Mouse (Mus musculus): ENCODE results near the gene Lss. TPM values are rescaled to one million over a fixed set of nuclear protein-coding genes. Genes with fewer than 3 reads are reported as not detected.

Lss gene
- polyA plus RNA-seq, 1 experiment: 17.8 TPM

- H3K27ac ChIP-seq (ENCODE audit: control insufficient read depth, insufficient read depth, low read length): no peak overlapping the region
- TF ChIP-seq POLR2A (IDR thresholded peaks at IDR 0.05; ENCODE audit: control insufficient read depth, extremely low read depth, insufficient read depth, low read length, poor library complexity) (no peak), CTCF (IDR thresholded peaks at IDR 0.05; ENCODE audit: borderline replicate concordance, control insufficient read depth, extremely low read depth, insufficient read depth, low read length, poor library complexity) (no peak)
- no peaks in the 10 kb centered on the region for H3K4me1 ChIP-seq (replicated peaks; ENCODE audit: control insufficient read depth, insufficient read depth, low read length)
- no peak for DNase-seq
- H3K4me3 ChIP-seq (ENCODE audit: control insufficient read depth, insufficient read depth, low read length): no peak overlapping the region
- H3K36me3 ChIP-seq (ENCODE audit: control insufficient read depth, insufficient read depth, low read length): peaks cover 72% of the 10 kb centered on the region
- WGBS: 98% methylated on average over 4 of the region's 4 CpGs
- H3K27me3 ChIP-seq (ENCODE audit: control insufficient read depth, insufficient read depth, low read length): no peaks in the 10 kb centered on the region
Observed at GRCm38 (mm10) chr10:76497522-76497921, 33.9 kb upstream of the Lss start.

GRCm38 (mm10) chr10:76504271-76504943, 27.0 kb upstream of the Lss start:
- H3K27ac ChIP-seq (ENCODE audit: control insufficient read depth, insufficient read depth, low read length): no peak overlapping the region
- peaks cover 59% of the 10 kb centered on the region for H3K36me3 ChIP-seq (ENCODE audit: control insufficient read depth, insufficient read depth, low read length)
- 94% methylated on average over 11 of the region's 11 CpGs for whole genome bisulfite sequencing
- no peaks in the 10 kb centered on the region for H3K4me1 ChIP-seq (replicated peaks; ENCODE audit: control insufficient read depth, insufficient read depth, low read length)
- no peak for DNase-seq
- H3K27me3 ChIP-seq (ENCODE audit: control insufficient read depth, insufficient read depth, low read length): no peaks in the 10 kb centered on the region
- TF ChIP-seq CTCF (IDR thresholded peaks at IDR 0.05; ENCODE audit: borderline replicate concordance, control insufficient read depth, extremely low read depth, insufficient read depth, low read length, poor library complexity) (no peak), POLR2A (IDR thresholded peaks at IDR 0.05; ENCODE audit: control insufficient read depth, extremely low read depth, insufficient read depth, low read length, poor library complexity) (no peak)
- H3K4me3 ChIP-seq (ENCODE audit: control insufficient read depth, insufficient read depth, low read length): no peak overlapping the region

DNA sequence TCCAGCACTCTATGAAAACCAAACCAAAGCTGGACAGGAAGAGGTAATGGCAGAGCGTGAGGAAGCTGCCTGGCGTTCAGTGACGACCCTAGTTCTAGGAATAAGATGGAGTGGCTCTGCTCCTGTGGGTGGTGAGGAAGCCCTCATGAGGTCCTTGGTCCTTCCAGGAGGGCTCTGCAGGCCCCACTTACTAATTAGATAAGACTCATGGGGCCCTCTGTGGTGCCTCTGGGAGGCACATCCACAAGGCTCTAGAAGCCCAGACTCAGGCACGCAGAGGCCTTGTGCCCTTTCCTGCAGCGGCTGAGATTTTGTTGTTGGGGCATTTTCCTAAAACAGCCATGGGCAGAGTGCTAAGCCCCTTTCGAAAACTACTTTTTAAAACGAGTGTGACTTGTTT, 25.5 kb upstream of the Lss start:
- Histone ChIP-seq H3K27me3 (ENCODE audit: control insufficient read depth, insufficient read depth, low read length) (no peaks in the 10 kb centered on the region), H3K36me3 (ENCODE audit: control insufficient read depth, insufficient read depth, low read length) (peaks cover 47% of the 10 kb centered on the region), H3K4me1 (replicated peaks; ENCODE audit: control insufficient read depth, insufficient read depth, low read length) (no peaks in the 10 kb centered on the region), H3K4me3 (ENCODE audit: control insufficient read depth, insufficient read depth, low read length) (no peak overlapping the region), H3K27ac (ENCODE audit: control insufficient read depth, insufficient read depth, low read length) (no peak overlapping the region)
- 95% methylated on average over 7 of the region's 7 CpGs for WGBS
- DNase-seq: no peak
- TF ChIP-seq POLR2A (IDR thresholded peaks at IDR 0.05; ENCODE audit: control insufficient read depth, extremely low read depth, insufficient read depth, low read length, poor library complexity) (no peak), CTCF (IDR thresholded peaks at IDR 0.05; ENCODE audit: borderline replicate concordance, control insufficient read depth, extremely low read depth, insufficient read depth, low read length, poor library complexity) (no peak)

DNA sequence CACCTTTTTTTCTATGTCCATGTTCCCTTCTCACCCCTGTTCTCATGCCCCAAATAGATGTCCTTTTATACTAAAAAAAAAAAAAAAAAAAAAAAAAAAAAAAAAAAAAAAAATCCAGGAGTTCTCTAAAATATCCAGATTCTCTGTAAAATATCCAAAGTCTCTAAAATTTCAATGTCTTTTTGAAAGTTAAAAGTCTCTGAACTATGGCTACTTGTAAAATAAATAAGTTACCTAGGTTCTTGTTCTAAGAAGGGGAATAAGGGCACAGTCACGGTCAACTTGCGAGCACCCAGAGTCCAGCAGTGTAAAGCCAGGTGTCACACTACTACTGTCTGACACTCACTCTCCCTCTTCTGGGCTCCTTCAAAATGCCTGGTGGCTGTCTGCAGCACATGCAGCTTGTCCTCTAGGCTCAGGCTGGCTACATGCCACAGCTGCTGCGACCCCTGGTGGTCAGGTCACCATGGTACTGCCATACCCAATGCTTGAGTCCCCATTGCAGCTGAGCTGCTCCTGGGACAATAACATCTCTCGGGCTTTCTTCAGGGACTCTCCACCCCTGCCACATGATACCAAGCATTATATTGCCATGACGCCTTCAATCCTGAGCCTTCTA, 18.3 kb upstream of the Lss start:
- H3K27ac ChIP-seq (ENCODE audit: control insufficient read depth, insufficient read depth, low read length): no peak overlapping the region
- H3K27me3 ChIP-seq (ENCODE audit: control insufficient read depth, insufficient read depth, low read length): no peaks in the 10 kb centered on the region
- peak; percentile 80 for DNase-seq
- no peaks in the 10 kb centered on the region for H3K4me1 ChIP-seq (replicated peaks; ENCODE audit: control insufficient read depth, insufficient read depth, low read length)
- WGBS: 54% methylated on average over 5 of the region's 5 CpGs
- peak; percentile 96 for TF ChIP-seq CTCF (IDR thresholded peaks at IDR 0.05; ENCODE audit: borderline replicate concordance, control insufficient read depth, extremely low read depth, insufficient read depth, low read length, poor library complexity)
- no peak for TF ChIP-seq POLR2A (IDR thresholded peaks at IDR 0.05; ENCODE audit: control insufficient read depth, extremely low read depth, insufficient read depth, low read length, poor library complexity)
- H3K36me3 ChIP-seq (ENCODE audit: control insufficient read depth, insufficient read depth, low read length): 0 out of 2 replicates have a peak, but pooled peaks cover 12% of the 10 kb centered on the region
- no peak overlapping the region for H3K4me3 ChIP-seq (ENCODE audit: control insufficient read depth, insufficient read depth, low read length)

- Histone ChIP-seq H3K27ac (ENCODE audit: control insufficient read depth, insufficient read depth, low read length) (no peak overlapping the region), H3K36me3 (ENCODE audit: control insufficient read depth, insufficient read depth, low read length) (no peaks in the 10 kb centered on the region), H3K4me3 (ENCODE audit: control insufficient read depth, insufficient read depth, low read length) (peak overlapping the region; percentile 49), H3K27me3 (ENCODE audit: control insufficient read depth, insufficient read depth, low read length) (no peaks in the 10 kb centered on the region), H3K4me1 (replicated peaks; ENCODE audit: control insufficient read depth, insufficient read depth, low read length) (peaks cover 8% of the 10 kb centered on the region)
- WGBS: under 1% methylated on average over 11 of the region's 11 CpGs
- no peak for DNase-seq
- TF ChIP-seq CTCF (IDR thresholded peaks at IDR 0.05; ENCODE audit: borderline replicate concordance, control insufficient read depth, extremely low read depth, insufficient read depth, low read length, poor library complexity) (no peak), POLR2A (IDR thresholded peaks at IDR 0.05; ENCODE audit: control insufficient read depth, extremely low read depth, insufficient read depth, low read length, poor library complexity) (no peak)
Observed at GRCm38 (mm10) chr10:76530922-76531321, 466 bp upstream of the Lss start.

DNA sequence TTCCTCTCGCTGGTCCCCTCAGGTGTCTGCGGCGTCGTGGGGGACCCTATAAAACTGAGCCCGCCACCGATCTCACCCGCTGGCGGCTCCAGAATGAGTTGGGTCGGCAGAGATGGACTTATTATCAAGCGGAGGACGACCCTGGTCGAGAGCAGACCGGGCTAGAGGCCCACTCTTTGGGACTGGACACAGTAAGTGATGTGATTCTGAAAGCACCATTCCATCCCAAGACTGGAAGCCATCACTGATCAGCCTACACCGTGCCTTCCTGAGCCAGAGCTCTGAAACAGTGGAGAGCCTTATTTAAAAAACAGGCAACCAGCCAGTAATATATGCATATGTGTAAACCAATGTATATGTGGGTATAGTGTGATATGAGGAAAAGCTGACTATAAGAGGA, 440 bp downstream of the Lss start:
- no peak for DNase-seq
- WGBS: 7% methylated on average over 14 of the region's 14 CpGs
- Histone ChIP-seq H3K36me3 (ENCODE audit: control insufficient read depth, insufficient read depth, low read length) (no peaks in the 10 kb centered on the region), H3K4me3 (ENCODE audit: control insufficient read depth, insufficient read depth, low read length) (peak overlapping the region; percentile 49), H3K27me3 (ENCODE audit: control insufficient read depth, insufficient read depth, low read length) (no peaks in the 10 kb centered on the region), H3K4me1 (replicated peaks; ENCODE audit: control insufficient read depth, insufficient read depth, low read length) (peaks cover 8% of the 10 kb centered on the region), H3K27ac (ENCODE audit: control insufficient read depth, insufficient read depth, low read length) (no peak overlapping the region)
- TF ChIP-seq POLR2A (IDR thresholded peaks at IDR 0.05; ENCODE audit: control insufficient read depth, extremely low read depth, insufficient read depth, low read length, poor library complexity) (no peak), CTCF (IDR thresholded peaks at IDR 0.05; ENCODE audit: borderline replicate concordance, control insufficient read depth, extremely low read depth, insufficient read depth, low read length, poor library complexity) (no peak)

All from thymus, adult 2 months (tissue).